ENCODE assay signal across 8 mouse cellular contexts in genomic region chr14:48121529-48122517, GRCm38 (mm10). TPM values are rescaled to one million over a fixed set of nuclear protein-coding genes. Genes with fewer than 3 reads are reported as not detected.
A peak's percentile ranks its signal among the peaks of the same experiment; 100 is the strongest.
DNase-seq lines count a peak whose midpoint lies in the region; ATAC-seq and TF ChIP-seq lines count a peak whose summit lies in the region.

No protein-coding gene starts in this region.

- peak overlapping the region; percentile 5; the same call in 1 of the 2 replicates for H3K27ac ChIP-seq in testis, adult 2 months (ENCODE audit: control insufficient read depth, insufficient read depth, low read depth, low read length)
- H3K27ac ChIP-seq in embryonic facial prominence, embryonic 15.5 days (replicated peaks): peak overlapping the region; percentile 78
- H3K27ac ChIP-seq in hindbrain, embryonic 16.5 days (ENCODE audit: low read depth, low read length): peak overlapping the region; percentile 87
- H3K27ac ChIP-seq in lung, postnatal 0 days (ENCODE audit: low read length): peak overlapping the region; percentile 92
- H3K27ac ChIP-seq in stomach, embryonic 15.5 days: peak overlapping the region; percentile 86

- H3K9me3 ChIP-seq in embryonic facial prominence, embryonic 15.5 days (replicated peaks): no peaks in the 10 kb centered on the region
- H3K9me3 ChIP-seq in hindbrain, embryonic 16.5 days (ENCODE audit: control insufficient read depth, low read length): no peaks in the 10 kb centered on the region
- H3K9me3 ChIP-seq in lung, postnatal 0 days (ENCODE audit: low read length): no peaks in the 10 kb centered on the region
- no peaks in the 10 kb centered on the region for H3K9me3 ChIP-seq in stomach, embryonic 15.5 days

- WGBS in embryonic facial prominence, embryonic 15.5 days: under 1% methylated on average over 32 of the region's 32 CpGs
- WGBS in hindbrain, embryonic 16.5 days: under 1% methylated on average over 32 of the region's 32 CpGs
- WGBS in lung, postnatal 0 days: 2% methylated on average over 32 of the region's 32 CpGs
- under 1% methylated on average over 32 of the region's 32 CpGs for WGBS in stomach, embryonic 15.5 days

- H3K36me3 ChIP-seq in testis, adult 2 months (ENCODE audit: control insufficient read depth, insufficient read depth, low read length): no peaks in the 10 kb centered on the region
- H3K36me3 ChIP-seq in embryonic facial prominence, embryonic 15.5 days: no peaks in the 10 kb centered on the region
- no peaks in the 10 kb centered on the region for H3K36me3 ChIP-seq in hindbrain, embryonic 16.5 days (ENCODE audit: control insufficient read depth, insufficient read depth, low read length)
- no peaks in the 10 kb centered on the region for H3K36me3 ChIP-seq in lung, postnatal 0 days (ENCODE audit: insufficient read depth, low read length)
- no peaks in the 10 kb centered on the region for H3K36me3 ChIP-seq in stomach, embryonic 15.5 days

- peaks cover 4% of the 10 kb centered on the region; the same call in 1 of the 2 replicates for H3K27me3 ChIP-seq in testis, adult 2 months (ENCODE audit: control insufficient read depth, insufficient read depth, low read length)
- H3K27me3 ChIP-seq in embryonic facial prominence, embryonic 15.5 days: peaks cover 3% of the 10 kb centered on the region; the same call in 1 of the 2 replicates
- H3K27me3 ChIP-seq in hindbrain, embryonic 16.5 days (replicated peaks; ENCODE audit: control insufficient read depth, insufficient read depth, low read length): no peaks in the 10 kb centered on the region
- H3K27me3 ChIP-seq in lung, postnatal 0 days (replicated peaks; ENCODE audit: insufficient read depth, low read length): no peaks in the 10 kb centered on the region
- no peaks in the 10 kb centered on the region for H3K27me3 ChIP-seq in stomach, embryonic 15.5 days (replicated peaks)

- no peak; the same call in 1 of the 2 replicates for ATAC-seq in embryonic facial prominence, embryonic 15.5 days (ENCODE audit: insufficient number of reproducible peaks, low FRiP score, low TSS enrichment, low read depth)
- peak; percentile 26 for ATAC-seq in hindbrain, embryonic 16.5 days
- no peak for ATAC-seq in lung, postnatal 0 days
- ATAC-seq in stomach, embryonic 15.5 days (ENCODE audit: insufficient read depth, low FRiP score, low read depth): peak; percentile 4; the same call in 1 of the 2 replicates

- H3K4me2 ChIP-seq in embryonic facial prominence, embryonic 15.5 days (replicated peaks): peak overlapping the region; percentile 90
- H3K4me2 ChIP-seq in hindbrain, embryonic 16.5 days (ENCODE audit: low read length): peak overlapping the region; percentile 95
- H3K4me2 ChIP-seq in lung, postnatal 0 days (replicated peaks; ENCODE audit: low read depth, low read length): peak overlapping the region; percentile 81
- H3K4me2 ChIP-seq in stomach, embryonic 15.5 days: peak overlapping the region; percentile 79

- no peak for TF ChIP-seq POLR2A in testis, adult 2 months (IDR thresholded peaks at IDR 0.05; ENCODE audit: control insufficient read depth, low read depth, low read length)

- H3K4me1 ChIP-seq in testis, adult 2 months (ENCODE audit: control insufficient read depth, insufficient read depth, low read length): peaks cover 8% of the 10 kb centered on the region
- H3K4me1 ChIP-seq in embryonic facial prominence, embryonic 15.5 days: peaks cover 32% of the 10 kb centered on the region
- H3K4me1 ChIP-seq in hindbrain, embryonic 16.5 days (ENCODE audit: control insufficient read depth, insufficient read depth, low read depth, low read length): peaks cover 24% of the 10 kb centered on the region
- H3K4me1 ChIP-seq in lung, postnatal 0 days (ENCODE audit: insufficient read depth, low read depth, low read length): peaks cover 19% of the 10 kb centered on the region; the same call in 1 of the 2 replicates
- peaks cover 28% of the 10 kb centered on the region; the same call in 1 of the 2 replicates for H3K4me1 ChIP-seq in stomach, embryonic 15.5 days

- peak overlapping the region; percentile 53 for H3K9ac ChIP-seq in embryonic facial prominence, embryonic 15.5 days
- H3K9ac ChIP-seq in hindbrain, embryonic 16.5 days (ENCODE audit: low read depth, low read length): peak overlapping the region; percentile 88
- H3K9ac ChIP-seq in lung, postnatal 0 days (replicated peaks; ENCODE audit: low read depth): peak overlapping the region; percentile 75
- H3K9ac ChIP-seq in stomach, embryonic 15.5 days: peak overlapping the region; percentile 84

- peak overlapping the region; percentile 92 for H3K4me3 ChIP-seq in testis, adult 2 months (ENCODE audit: control insufficient read depth, low read depth, low read length)
- peak overlapping the region; percentile 66 for H3K4me3 ChIP-seq in embryonic facial prominence, embryonic 15.5 days (replicated peaks)
- peak overlapping the region; percentile 93 for H3K4me3 ChIP-seq in hindbrain, embryonic 16.5 days (ENCODE audit: low read length)
- peak overlapping the region; percentile 91 for H3K4me3 ChIP-seq in lung, postnatal 0 days (ENCODE audit: low read depth, low read length)
- peak overlapping the region; percentile 78 for H3K4me3 ChIP-seq in stomach, embryonic 15.5 days (replicated peaks)

- TF ChIP-seq EP300 in lung, postnatal 0 days (IDR thresholded peaks at IDR 0.05): no peak

- no peak for DNase-seq in testis, postnatal 14 days (ENCODE audit: low spot score)
- peak; percentile 52 for DNase-seq in lung, postnatal 0 days (ENCODE audit: low spot score)
- DNase-seq in spleen, postnatal 4 days (ENCODE audit: low spot score in 2 of 2): no peak
- no peak for DNase-seq in layer of hippocampus, adult 8-10 months (ENCODE audit: low spot score in 2 of 2)

- TF ChIP-seq CTCF in testis, adult 2 months (IDR thresholded peaks at IDR 0.05; ENCODE audit: control insufficient read depth, insufficient read depth, insufficient replicate concordance, low read depth, low read length): no peak
- TF ChIP-seq CTCF in lung, postnatal 0 days (IDR thresholded peaks at IDR 0.05): no peak

RNA-seq across cellular contexts. Expression of gene Peli2, which starts 1.2 kb away (rescaled TPM):
- polyA plus RNA-seq in testis, adult 2 months (2012; rRNA removed): 125 and 158 TPM in 2 replicates
- polyA plus RNA-seq in embryonic facial prominence, embryonic 15.5 days (2015; fragmentation: Nextera tagmentation; extraction: Ambion mirVana): 6.5 and 7.1 TPM in 2 replicates
- 8.0 and 8.7 TPM in 2 replicates for polyA plus RNA-seq in hindbrain, embryonic 16.5 days (2015; fragmentation: Nextera tagmentation; extraction: Ambion mirVana)
- polyA plus RNA-seq in lung, postnatal 0 days (2015; fragmentation: Nextera tagmentation; extraction: Ambion mirVana): 9.6 and 11.7 TPM in 2 replicates
- 8.1 and 9.2 TPM in 2 replicates for polyA plus RNA-seq in stomach, embryonic 15.5 days (2015; fragmentation: Nextera tagmentation; extraction: Ambion mirVana)
- 10 to 100 TPM; 24.2 to 36.6 (median 30.0) TPM for total RNA-seq in layer of hippocampus, adult 8-10 months (2022)

Comparison
In these comparisons a context has a peak if more than half of its experiments do, and no peak if none do; other contexts are left out.
1. H3K27ac ChIP-seq: peak in every context shown above with its lines; median percentile 92 in lung, postnatal 0 days; 87 in hindbrain, embryonic 16.5 days; 86 in stomach, embryonic 15.5 days; 78 in embryonic facial prominence, embryonic 15.5 days; 5 in testis, adult 2 months.
2. ATAC-seq: peak in hindbrain, embryonic 16.5 days (single experiment) and stomach, embryonic 15.5 days (single experiment); none in embryonic facial prominence, embryonic 15.5 days (single experiment) and lung, postnatal 0 days (single experiment).
3. Peak in every context shown above with its lines, with median percentiles within 50 percentile points of each other: H3K4me3 ChIP-seq, H3K4me2 ChIP-seq and H3K9ac ChIP-seq.